In the genomic region with DNA sequence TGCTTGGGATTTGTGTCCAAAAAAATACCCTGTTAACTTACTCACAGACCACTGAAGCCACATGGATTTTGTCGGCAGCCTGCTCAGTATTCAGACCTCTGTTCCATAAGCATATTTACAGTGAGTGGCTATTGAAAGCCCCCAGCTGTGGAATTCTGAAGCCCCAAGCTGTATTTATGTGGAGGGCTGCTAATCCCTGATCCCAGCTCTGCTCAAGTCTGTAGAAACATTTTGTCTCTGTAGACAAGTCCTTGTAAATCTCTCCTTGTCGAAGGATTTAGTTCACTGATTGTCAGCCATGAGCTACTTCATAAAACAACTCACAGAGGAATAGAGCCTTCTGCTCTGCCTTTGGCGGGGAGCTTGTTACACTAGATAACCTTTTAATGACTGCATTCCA, we compare ENCODE assay signal across 28 mouse cellular contexts.
DNase-seq lines count a peak whose midpoint lies in the region; ATAC-seq and TF ChIP-seq lines count a peak whose summit lies in the region.
"Had no signal": no experiment of that assay in that cellular context is flagged by ENCODE, and none has a peak within 500 bp of the region (broad histone marks: within the 10 kb centered on the region; RNA-seq: fewer than 3 reads in every experiment).

No protein-coding gene starts in this region.

- H3K36me3 ChIP-seq in kidney, embryonic 14.5 days (ENCODE audit: control insufficient read depth, insufficient read depth, low read length): no peaks in the 10 kb centered on the region
- H3K36me3 ChIP-seq in lung, embryonic 14.5 days (ENCODE audit: insufficient read depth): no peaks in the 10 kb centered on the region
- H3K36me3 ChIP-seq in midbrain, embryonic 11.5 days (ENCODE audit: control insufficient read depth, insufficient read depth, low read length): no peaks in the 10 kb centered on the region
- H3K36me3 ChIP-seq in midbrain, embryonic 15.5 days (replicated peaks): no peaks in the 10 kb centered on the region
- H3K36me3 ChIP-seq: embryonic facial prominence, embryonic 13.5 days; heart, embryonic 12.5 days; liver, embryonic 12.5 days; neural tube, embryonic 12.5 days had no signal

- 37% methylated on average over 3 of the region's 3 CpGs for WGBS in kidney, embryonic 14.5 days
- 39% methylated on average over 3 of the region's 3 CpGs for WGBS in lung, embryonic 14.5 days
- WGBS in midbrain, embryonic 11.5 days: 69% methylated on average over 3 of the region's 3 CpGs
- WGBS in midbrain, embryonic 15.5 days: 35% methylated on average over 3 of the region's 3 CpGs

- no peak overlapping the region for H3K27ac ChIP-seq in kidney, embryonic 14.5 days (ENCODE audit: low read depth, low read length)
- peak overlapping the region; percentile 36; the same call in 1 of the 2 replicates for H3K27ac ChIP-seq in lung, embryonic 14.5 days (ENCODE audit: low read depth)
- H3K27ac ChIP-seq in midbrain, embryonic 11.5 days (ENCODE audit: low read depth, low read length): no peak overlapping the region
- no peak overlapping the region for H3K27ac ChIP-seq in midbrain, embryonic 15.5 days
- H3K27ac ChIP-seq: embryonic facial prominence, embryonic 13.5 days; gastrocnemius, adult 2 months; heart, adult 2 months; hindbrain, embryonic 14.5 days; liver, embryonic 12.5 days; neural tube, embryonic 12.5 days had no signal

- H3K27me3 ChIP-seq in kidney, embryonic 14.5 days (ENCODE audit: control insufficient read depth, insufficient read depth, low read length): no peaks in the 10 kb centered on the region
- no peaks in the 10 kb centered on the region for H3K27me3 ChIP-seq in lung, embryonic 14.5 days (ENCODE audit: insufficient read depth, low read length)
- no peaks in the 10 kb centered on the region for H3K27me3 ChIP-seq in midbrain, embryonic 11.5 days (ENCODE audit: control insufficient read depth, insufficient read depth, low read length)
- no peaks in the 10 kb centered on the region for H3K27me3 ChIP-seq in midbrain, embryonic 15.5 days (replicated peaks)
- H3K27me3 ChIP-seq: embryonic facial prominence, embryonic 13.5 days; heart, embryonic 12.5 days; liver, embryonic 12.5 days; megakaryocyte, embryonic 14.5 days; neural tube, embryonic 12.5 days had no signal

- H3K4me2 ChIP-seq in kidney, embryonic 14.5 days (replicated peaks; ENCODE audit: low read depth, low read length): no peak overlapping the region
- no peak overlapping the region for H3K4me2 ChIP-seq in lung, embryonic 14.5 days
- H3K4me2 ChIP-seq in midbrain, embryonic 11.5 days: no peak overlapping the region
- no peak overlapping the region for H3K4me2 ChIP-seq in midbrain, embryonic 15.5 days
- H3K4me2 ChIP-seq: embryonic facial prominence, embryonic 13.5 days; heart, embryonic 12.5 days; hindbrain, embryonic 14.5 days; liver, embryonic 12.5 days; neural tube, embryonic 12.5 days had no signal

- H3K4me1 ChIP-seq in kidney, embryonic 14.5 days (ENCODE audit: control insufficient read depth, insufficient read depth, low read length): no peaks in the 10 kb centered on the region
- 0 out of 2 replicates have a peak, but pooled peaks cover 3% of the 10 kb centered on the region for H3K4me1 ChIP-seq in lung, embryonic 14.5 days (ENCODE audit: insufficient read depth)
- no peaks in the 10 kb centered on the region for H3K4me1 ChIP-seq in midbrain, embryonic 11.5 days (ENCODE audit: control insufficient read depth, insufficient read depth, low read length)
- no peaks in the 10 kb centered on the region for H3K4me1 ChIP-seq in midbrain, embryonic 15.5 days
- H3K4me1 ChIP-seq: embryonic facial prominence, embryonic 13.5 days; heart, embryonic 12.5 days; liver, embryonic 12.5 days; megakaryocyte, embryonic 14.5 days; neural tube, embryonic 12.5 days had no signal

- no peak for DNase-seq in kidney, postnatal 36 days
- DNase-seq in lung, embryonic 14.5 days: peak; percentile 88
- no peak for DNase-seq in lung, postnatal 25 days (ENCODE audit: low spot score)
- peak; percentile 56 for DNase-seq in midbrain, embryonic 11.5 days (ENCODE audit: low spot score, missing footprints)
- peak; percentile 25 to 43 for DNase-seq in lung, postnatal 4 days
- DNase-seq: adrenal gland, postnatal 10 days; cerebellum, adult 11 months; cerebellum, adult 9-10 months; cerebellum, postnatal 36 days; gastrocnemius, adult 2 months; gastrocnemius, postnatal 36 days; heart, adult 2 months; layer of hippocampus, postnatal 36 days; left cerebral cortex, postnatal 4 days; liver, postnatal 0 days had no signal

- TF ChIP-seq CTCF in lung, embryonic 14.5 days (IDR thresholded peaks at IDR 0.05; ENCODE audit: low read depth): no peak

- no peak overlapping the region for H3K4me3 ChIP-seq in kidney, embryonic 14.5 days (ENCODE audit: low read length)
- H3K4me3 ChIP-seq in lung, embryonic 14.5 days (ENCODE audit: low read depth, low read length): no peak overlapping the region
- no peak overlapping the region for H3K4me3 ChIP-seq in midbrain, embryonic 11.5 days (ENCODE audit: low read depth, low read length)
- no peak overlapping the region for H3K4me3 ChIP-seq in midbrain, embryonic 15.5 days
- H3K4me3 ChIP-seq: embryonic facial prominence, embryonic 13.5 days; erythroblast, embryonic 14.5 days; gastrocnemius, adult 2 months; heart, adult 2 months; heart, embryonic 12.5 days; liver, embryonic 12.5 days; megakaryocyte, embryonic 14.5 days; neural tube, embryonic 12.5 days had no signal

- no peaks in the 10 kb centered on the region for H3K9me3 ChIP-seq in kidney, embryonic 14.5 days (ENCODE audit: control insufficient read depth, low read length)
- no peaks in the 10 kb centered on the region for H3K9me3 ChIP-seq in lung, embryonic 14.5 days (ENCODE audit: low read depth, low read length)
- no peaks in the 10 kb centered on the region for H3K9me3 ChIP-seq in midbrain, embryonic 11.5 days (ENCODE audit: control insufficient read depth, low read length)
- no peaks in the 10 kb centered on the region for H3K9me3 ChIP-seq in midbrain, embryonic 15.5 days
- H3K9me3 ChIP-seq: embryonic facial prominence, embryonic 13.5 days; heart, embryonic 12.5 days; liver, embryonic 12.5 days; megakaryocyte, embryonic 14.5 days; neural tube, embryonic 12.5 days had no signal

- peak; percentile 60; the same call in 1 of the 2 replicates for ATAC-seq in kidney, embryonic 14.5 days (ENCODE audit: low FRiP score, low TSS enrichment)
- peak; percentile 97 for ATAC-seq in lung, embryonic 14.5 days (ENCODE audit: insufficient read depth)
- no peak for ATAC-seq in midbrain, embryonic 11.5 days (ENCODE audit: low FRiP score)
- ATAC-seq in midbrain, embryonic 15.5 days (replicated peaks): no peak
- ATAC-seq: forebrain, embryonic 16.5 days; intestine, postnatal 0 days; liver, embryonic 12.5 days; liver, postnatal 0 days; midbrain, embryonic 16.5 days; Patski had no signal

- H3K9ac ChIP-seq in kidney, embryonic 14.5 days (ENCODE audit: low read depth, low read length): no peak overlapping the region
- H3K9ac ChIP-seq in lung, embryonic 14.5 days: no peak overlapping the region
- H3K9ac ChIP-seq in midbrain, embryonic 11.5 days (ENCODE audit: low read length): no peak overlapping the region
- H3K9ac ChIP-seq in midbrain, embryonic 15.5 days: no peak overlapping the region
- H3K9ac ChIP-seq: embryonic facial prominence, embryonic 13.5 days; heart, embryonic 12.5 days; hindbrain, embryonic 14.5 days; liver, embryonic 12.5 days; liver, postnatal 0 days; neural tube, embryonic 12.5 days had no signal

Comparison
In these comparisons a context has a peak if more than half of its experiments do, and no peak if none do; other contexts are left out.
1. DNase-seq: peak in lung, embryonic 14.5 days (single experiment), midbrain, embryonic 11.5 days (single experiment) and lung, postnatal 4 days (2 of 2); none in kidney, postnatal 36 days (0 of 2) and lung, postnatal 25 days (single experiment).
2. ATAC-seq: peak in kidney, embryonic 14.5 days (single experiment) and lung, embryonic 14.5 days (single experiment); none in midbrain, embryonic 11.5 days (single experiment) and midbrain, embryonic 15.5 days (single experiment).